Comparison of ENCODE assay signal across 8 mouse cellular contexts in genomic region chr11:110398553-110399239, GRCm38 (mm10). TPM values are rescaled to one million over a fixed set of nuclear protein-coding genes. Genes with fewer than 3 reads are reported as not detected.
A peak's percentile ranks its signal among the peaks of the same experiment; 100 is the strongest.
DNase-seq lines count a peak whose midpoint lies in the region; ATAC-seq and TF ChIP-seq lines count a peak whose summit lies in the region.

Gene Map2k6, plus strand, starts transcription at chr11:110399122.

- peak within 1 kb of the TSS; percentile 55 for H3K9ac ChIP-seq in forebrain, embryonic 14.5 days (ENCODE audit: low read length)
- peak within 1 kb of the TSS; percentile 35; the same call in 1 of the 2 replicates for H3K9ac ChIP-seq in liver, embryonic 16.5 days (ENCODE audit: low read depth, low read length)
- H3K9ac ChIP-seq in neural tube, embryonic 12.5 days: peak within 1 kb of the TSS; percentile 39
- H3K9ac ChIP-seq in stomach, postnatal 0 days (ENCODE audit: low read length): peak within 1 kb of the TSS; percentile 60

- H3K4me2 ChIP-seq in forebrain, embryonic 14.5 days (ENCODE audit: low read length): peak within 1 kb of the TSS; percentile 53
- H3K4me2 ChIP-seq in liver, embryonic 16.5 days (ENCODE audit: low read depth, low read length): peak within 1 kb of the TSS; percentile 68
- peak within 1 kb of the TSS; percentile 63 for H3K4me2 ChIP-seq in neural tube, embryonic 12.5 days (replicated peaks)
- peak within 1 kb of the TSS; percentile 77 for H3K4me2 ChIP-seq in stomach, postnatal 0 days (replicated peaks; ENCODE audit: low read depth)

- H3K9me3 ChIP-seq in forebrain, embryonic 14.5 days (replicated peaks; ENCODE audit: control insufficient read depth, low read length): no peaks in the 10 kb centered on the region
- no peaks in the 10 kb centered on the region for H3K9me3 ChIP-seq in liver, embryonic 16.5 days (replicated peaks; ENCODE audit: control insufficient read depth, low read length)
- H3K9me3 ChIP-seq in neural tube, embryonic 12.5 days: no peaks in the 10 kb centered on the region
- no peaks in the 10 kb centered on the region for H3K9me3 ChIP-seq in stomach, postnatal 0 days (ENCODE audit: control insufficient read depth, low read length)

- H3K4me3 ChIP-seq in forebrain, embryonic 14.5 days (ENCODE audit: low read depth, low read length): peak within 1 kb of the TSS; percentile 56
- H3K4me3 ChIP-seq in liver, embryonic 16.5 days (ENCODE audit: low read depth, low read length): peak within 1 kb of the TSS; percentile 58
- peak within 1 kb of the TSS; percentile 47 for H3K4me3 ChIP-seq in neural tube, embryonic 12.5 days
- H3K4me3 ChIP-seq in stomach, postnatal 0 days (ENCODE audit: low read depth, low read length): peak within 1 kb of the TSS; percentile 60

- ATAC-seq in forebrain, embryonic 14.5 days: peak; percentile 94
- ATAC-seq in liver, embryonic 16.5 days (ENCODE audit: low read depth): peak; percentile 90
- ATAC-seq in neural tube, embryonic 12.5 days (ENCODE audit: low FRiP score, low read depth): peak; percentile 87
- ATAC-seq in stomach, postnatal 0 days (ENCODE audit: low FRiP score, low TSS enrichment): peak; percentile 92

- H3K36me3 ChIP-seq in forebrain, embryonic 14.5 days (ENCODE audit: control insufficient read depth, insufficient read depth, low read length): no peaks in the 10 kb centered on the region
- no peaks in the 10 kb centered on the region for H3K36me3 ChIP-seq in liver, embryonic 16.5 days (ENCODE audit: control insufficient read depth, insufficient read depth)
- H3K36me3 ChIP-seq in neural tube, embryonic 12.5 days: no peaks in the 10 kb centered on the region
- H3K36me3 ChIP-seq in stomach, postnatal 0 days (ENCODE audit: control insufficient read depth, insufficient read depth, low read length): no peaks in the 10 kb centered on the region

- H3K27ac ChIP-seq in forebrain, embryonic 14.5 days (ENCODE audit: low read depth, low read length): no peak within 1 kb of the TSS
- H3K27ac ChIP-seq in liver, embryonic 16.5 days (ENCODE audit: low read length): no peak within 1 kb of the TSS
- no peak within 1 kb of the TSS for H3K27ac ChIP-seq in neural tube, embryonic 12.5 days
- H3K27ac ChIP-seq in stomach, postnatal 0 days (replicated peaks): no peak within 1 kb of the TSS

- WGBS in forebrain, embryonic 14.5 days: 6% methylated on average over 20 of the region's 20 CpGs
- WGBS in liver, embryonic 16.5 days (ENCODE audit: insufficient replicate concordance): 7% methylated on average over 20 of the region's 20 CpGs
- WGBS in neural tube, embryonic 12.5 days: 10% methylated on average over 20 of the region's 20 CpGs
- 11% methylated on average over 20 of the region's 20 CpGs for WGBS in stomach, postnatal 0 days

- no peak for TF ChIP-seq EP300 in stomach, postnatal 0 days (optimal IDR thresholded peaks at IDR 0.05)

- peaks cover 29% of the 10 kb centered on the region for H3K4me1 ChIP-seq in forebrain, embryonic 14.5 days (ENCODE audit: control insufficient read depth, insufficient read depth, low read length)
- peaks cover 8% of the 10 kb centered on the region for H3K4me1 ChIP-seq in liver, embryonic 16.5 days (ENCODE audit: control insufficient read depth, low read depth, low read length)
- H3K4me1 ChIP-seq in neural tube, embryonic 12.5 days: peaks cover 16% of the 10 kb centered on the region
- no peaks in the 10 kb centered on the region for H3K4me1 ChIP-seq in stomach, postnatal 0 days (replicated peaks; ENCODE audit: control insufficient read depth, insufficient read depth)

- TF ChIP-seq CTCF in stomach, postnatal 0 days (IDR thresholded peaks at IDR 0.05; ENCODE audit: low read depth): peak; percentile 38

- intact Hi-C loops in heart, postnatal 10 days (cut with DNase I): no loop called here

- peak; percentile 95 for DNase-seq in ES-CJ7 (ENCODE audit: low read depth, low spot score)
- DNase-seq in cerebellum, adult 11-12 months: peak; percentile 78
- peak; percentile 96 for DNase-seq in forebrain, embryonic 14.5 days (ENCODE audit: low spot score)
- DNase-seq in heart, postnatal 10 days: peak; percentile 88
- peak; percentile 86 to 89 for DNase-seq in kidney, postnatal 4 days
- DNase-seq in stomach, postnatal 0 days (ENCODE audit: low spot score): peak; percentile 80

- H3K27me3 ChIP-seq in forebrain, embryonic 14.5 days (replicated peaks; ENCODE audit: control insufficient read depth, insufficient read depth, low read length): no peaks in the 10 kb centered on the region
- no peaks in the 10 kb centered on the region for H3K27me3 ChIP-seq in liver, embryonic 16.5 days (ENCODE audit: control insufficient read depth, insufficient read depth, low read depth, low read length)
- 0 out of 2 replicates have a peak, but pooled peaks cover 4% of the 10 kb centered on the region for H3K27me3 ChIP-seq in neural tube, embryonic 12.5 days (replicated peaks)
- H3K27me3 ChIP-seq in stomach, postnatal 0 days (ENCODE audit: control insufficient read depth, insufficient read depth, low read length): no peaks in the 10 kb centered on the region

RNA-seq across cellular contexts. Expression of gene Map2k6, which starts in this region (rescaled TPM):
- 46.9 and 50.9 TPM in 2 replicates for polyA plus RNA-seq in forebrain, embryonic 14.5 days (2014; fragmentation: Nextera tagmentation; extraction: Ambion mirVana)
- 10 to 100 TPM in 1 of 2 experiments, 1 to 10 TPM in 1; 7.7 to 11.7 TPM for total RNA-seq in heart, postnatal 10 days (2021)
- polyA plus RNA-seq in liver, embryonic 16.5 days (2015; fragmentation: Nextera tagmentation; extraction: Ambion mirVana): 4.8 and 5.5 TPM in 2 replicates
- polyA plus RNA-seq in neural tube, embryonic 12.5 days (2016; fragmentation: Nextera tagmentation; extraction: Ambion mirVana): 25.7 and 25.9 TPM in 2 replicates
- polyA plus RNA-seq in stomach, postnatal 0 days (2015; fragmentation: Nextera tagmentation; extraction: Ambion mirVana): 6.0 and 7.8 TPM in 2 replicates
